Mouse (Mus musculus) cerebellum, adult 2 months (tissue): ENCODE data around the gene Rnase9.

ENCODE experiments used
- CTCF ChIP-seq: fragments of 200-500 bp; IDR thresholded peaks from 2 replicates; pipeline ENCODE4 v1.5.1; 2011; ENCODE audit warnings: low read depth, mild to moderate bottlenecking, control low read depth, low read length, moderate library complexity, borderline replicate concordance; ENCODE audit not compliant: insufficient read depth
- POLR2A ChIP-seq: fragments of 200-500 bp; IDR thresholded peaks from 2 replicates; pipeline ENCODE4 v1.6.1; 2011; ENCODE audit warnings: low read length, control low read depth, borderline replicate concordance; ENCODE audit not compliant: insufficient read depth

DNA sequence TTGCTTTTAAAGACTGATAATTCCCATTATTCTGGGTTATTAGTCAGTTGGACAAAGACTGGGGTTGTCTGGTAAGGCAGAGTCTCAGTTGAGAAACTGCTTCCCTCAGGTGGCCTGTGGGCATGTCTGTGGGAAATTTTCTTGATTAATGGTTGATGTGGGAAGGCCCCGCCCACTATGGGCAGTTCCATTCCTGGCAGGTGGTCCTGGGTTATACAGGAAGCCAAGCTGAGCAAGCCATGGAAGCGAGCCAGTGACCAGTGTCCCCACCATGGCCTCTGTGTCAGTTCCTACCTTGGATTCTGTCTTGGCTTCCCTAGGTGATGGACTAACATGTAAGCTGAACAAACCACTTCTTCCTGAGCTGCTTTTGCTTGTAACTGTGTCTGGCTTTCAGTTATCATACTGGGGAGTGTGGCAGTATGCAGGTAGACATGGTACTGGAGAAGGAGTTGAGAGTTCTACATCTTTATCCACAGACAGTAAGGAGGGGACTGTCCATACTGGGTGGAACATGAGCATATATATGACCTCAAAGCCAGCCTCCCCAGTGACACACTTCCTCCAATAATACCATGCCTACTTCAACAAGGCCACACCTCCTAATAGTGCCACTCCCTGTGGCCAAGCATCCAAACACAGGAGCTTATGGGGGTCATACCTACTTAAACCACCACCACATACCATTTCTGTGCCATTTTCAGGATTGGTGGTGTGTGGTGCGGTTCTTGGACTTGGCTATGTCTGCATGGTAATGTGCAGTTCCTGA is 14.1 kb downstream of the Rnase9 start:
- no peak for TF ChIP-seq POLR2A
- no peak for TF ChIP-seq CTCF
